Mouse (Mus musculus) neural tube, embryonic 13.5 days (tissue): ENCODE measurements around the gene Cpsf3. TPM values are rescaled to one million over a fixed set of nuclear protein-coding genes. Genes with fewer than 3 reads are reported as not detected.

Experiments used
- ATAC-seq: fragments of 200-750 bp; cut with Nextera tagmentation; 2 replicates; pipeline ENCODE4 v1.8.0; 2017; ENCODE audit warnings: low read depth, mild to moderate bottlenecking, moderate TSS enrichment, moderate library complexity
- H3K27ac ChIP-seq: fragments of 300-500 bp; sonication (generic); replicated peaks from 2 replicates; pipeline ENCODE4 v1.5.1; 2015; ENCODE audit warnings: moderate library complexity, mild to moderate bottlenecking, inconsistent platforms
- H3K27me3 ChIP-seq: fragments of 300-500 bp; sonication (generic); 2 replicates; pipeline ENCODE4 v1.6.1; 2015; ENCODE audit warnings: mild to moderate bottlenecking, inconsistent platforms
- H3K36me3 ChIP-seq: fragments of 300-500 bp; sonication (generic); 2 replicates; pipeline ENCODE4 v1.6.1; 2015; ENCODE audit warnings: mild to moderate bottlenecking, inconsistent platforms
- H3K4me1 ChIP-seq: fragments of 300-500 bp; sonication (generic); replicated peaks from 2 replicates; pipeline ENCODE4 v1.6.1; 2015; ENCODE audit warnings: inconsistent platforms
- H3K4me2 ChIP-seq: fragments of 300-500 bp; sonication (generic); 2 replicates; pipeline ENCODE4 v1.6.1; 2015; ENCODE audit warnings: inconsistent platforms, mild to moderate bottlenecking, moderate library complexity
- H3K4me3 ChIP-seq: fragments of 300-500 bp; sonication (generic); 2 replicates; pipeline ENCODE4 v1.5.1; 2015; ENCODE audit warnings: mild to moderate bottlenecking, inconsistent platforms
- H3K9ac ChIP-seq: fragments of 300-500 bp; sonication (generic); 2 replicates; pipeline ENCODE4 v1.6.1; 2015; ENCODE audit warnings: moderate library complexity, mild to moderate bottlenecking, inconsistent platforms
- H3K9me3 ChIP-seq: fragments of 300-500 bp; sonication (generic); 2 replicates; pipeline ENCODE4 v1.6.1; 2016; ENCODE audit warnings: inconsistent platforms
- WGBS: fragments of 180-500 bp; shearing (Covaris S2); methylation state at CpG from one replicate; pipeline ENCODE4 v1.1.7; 2015; 5-methylcytosine and 5-hydroxymethylcytosine counted together
- polyA plus RNA-seq: library from polyadenylated mRNA; unstranded; fragments of >200 nt; fragmentation: Nextera tagmentation; extraction: Ambion mirVana; gene quantifications from 2 replicates; pipeline ENCODE4 v1.2.1, GENCODE M21; 2015

The Cpsf3 gene
- polyA plus RNA-seq, 1 experiment from 2014 or later, result 91.5 TPM

DNA sequence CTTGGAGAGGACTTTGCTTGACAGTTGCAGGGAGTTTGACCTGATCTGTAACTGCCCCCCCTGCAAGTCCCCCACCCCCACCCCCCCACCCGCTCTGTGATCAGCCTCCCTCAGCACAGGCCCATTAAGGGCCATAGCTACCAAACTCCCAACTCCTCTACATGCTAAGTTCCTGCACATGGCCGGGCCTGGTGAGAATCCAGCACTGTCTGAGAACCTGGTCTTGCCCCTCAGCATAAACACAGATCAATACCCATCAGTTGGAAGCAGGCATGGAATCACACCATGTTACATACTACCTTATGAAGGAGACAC is 18.4 kb upstream of the Cpsf3 start:
- WGBS, result 84% methylated on average over 2 of the region's 2 CpGs
- H3K9ac ChIP-seq, result no peak overlapping the region
- H3K4me2 ChIP-seq, result no peak overlapping the region
- no peak for ATAC-seq
- H3K4me1 ChIP-seq, result no peaks in the 10 kb centered on the region
- H3K36me3 ChIP-seq, result peaks cover 87% of the 10 kb centered on the region
- H3K27me3 ChIP-seq, result no peaks in the 10 kb centered on the region
- no peaks in the 10 kb centered on the region for H3K9me3 ChIP-seq
- H3K4me3 ChIP-seq, result no peak overlapping the region
- no peak overlapping the region for H3K27ac ChIP-seq

DNA sequence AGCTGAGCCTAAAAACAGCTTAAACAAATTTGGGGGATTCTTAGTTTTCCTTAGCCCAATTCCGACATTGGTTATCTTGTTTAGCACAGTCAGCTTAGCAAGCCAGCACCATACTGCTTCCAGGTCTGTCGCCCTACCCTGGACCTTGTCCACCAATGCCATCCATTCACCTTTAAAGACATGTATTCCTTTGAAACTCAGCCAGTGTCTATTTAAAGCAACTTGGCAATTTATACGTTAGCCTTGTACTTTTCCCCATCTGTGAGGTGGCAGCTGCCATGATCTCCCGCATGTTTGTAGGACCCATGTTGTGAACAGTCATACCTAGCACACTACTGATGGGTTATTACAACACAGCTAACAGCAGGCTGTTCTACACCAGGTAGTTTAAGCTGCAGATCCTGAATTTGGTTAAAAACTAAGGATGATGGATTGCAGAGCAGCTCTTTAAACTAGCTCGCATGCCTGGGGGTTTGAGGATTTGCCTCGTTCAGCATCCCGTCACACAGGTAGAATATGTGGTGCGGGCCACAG is 17.0 kb upstream of the Cpsf3 start:
- Histone ChIP-seq H3K9me3 (no peaks in the 10 kb centered on the region), H3K9ac (no peak overlapping the region), H3K4me3 (no peak overlapping the region), H3K27ac (no peak overlapping the region), H3K36me3 (peaks cover 87% of the 10 kb centered on the region), H3K27me3 (no peaks in the 10 kb centered on the region), H3K4me2 (no peak overlapping the region), H3K4me1 (no peaks in the 10 kb centered on the region)
- no peak for ATAC-seq
- 94% methylated on average over 8 of the region's 8 CpGs for WGBS

DNA sequence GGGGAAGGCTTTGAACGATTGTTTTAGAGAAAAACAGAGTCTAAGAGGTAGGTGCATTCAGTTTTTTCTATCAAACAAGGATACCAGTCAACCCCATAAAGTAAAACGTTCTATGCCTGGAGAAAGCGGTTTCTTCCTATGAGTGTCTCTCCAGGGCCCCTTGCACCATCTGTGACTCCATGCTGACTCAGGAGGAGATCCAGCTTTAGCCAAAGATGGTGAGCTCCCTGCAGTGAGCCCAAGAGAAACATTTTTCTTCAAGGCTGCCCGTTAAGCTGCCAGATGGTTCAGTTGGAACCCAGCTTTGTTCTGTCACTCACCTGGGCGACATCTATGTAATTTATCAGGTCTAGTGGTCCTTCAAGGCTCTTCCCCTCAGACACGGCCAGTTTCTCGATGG is 10.7 kb upstream of the Cpsf3 start:
- no peak for ATAC-seq
- Histone ChIP-seq H3K4me3 (no peak overlapping the region), H3K27ac (no peak overlapping the region), H3K9me3 (no peaks in the 10 kb centered on the region), H3K4me2 (no peak overlapping the region), H3K4me1 (no peaks in the 10 kb centered on the region), H3K27me3 (no peaks in the 10 kb centered on the region), H3K36me3 (peaks cover 48% of the 10 kb centered on the region), H3K9ac (no peak overlapping the region)
- WGBS, result 66% methylated on average over 7 of the region's 7 CpGs

- 94% methylated on average over 1 of the region's 1 CpGs for WGBS
- Histone ChIP-seq H3K36me3 (peaks cover 19% of the 10 kb centered on the region), H3K27ac (no peak overlapping the region), H3K4me1 (no peaks in the 10 kb centered on the region), H3K4me3 (no peak overlapping the region), H3K4me2 (no peak overlapping the region), H3K9me3 (no peaks in the 10 kb centered on the region), H3K27me3 (no peaks in the 10 kb centered on the region), H3K9ac (no peak overlapping the region)
- ATAC-seq, result no peak
Measured at GRCm38 (mm10) chr12:21277352-21277864, 7.8 kb upstream of the Cpsf3 start.

DNA sequence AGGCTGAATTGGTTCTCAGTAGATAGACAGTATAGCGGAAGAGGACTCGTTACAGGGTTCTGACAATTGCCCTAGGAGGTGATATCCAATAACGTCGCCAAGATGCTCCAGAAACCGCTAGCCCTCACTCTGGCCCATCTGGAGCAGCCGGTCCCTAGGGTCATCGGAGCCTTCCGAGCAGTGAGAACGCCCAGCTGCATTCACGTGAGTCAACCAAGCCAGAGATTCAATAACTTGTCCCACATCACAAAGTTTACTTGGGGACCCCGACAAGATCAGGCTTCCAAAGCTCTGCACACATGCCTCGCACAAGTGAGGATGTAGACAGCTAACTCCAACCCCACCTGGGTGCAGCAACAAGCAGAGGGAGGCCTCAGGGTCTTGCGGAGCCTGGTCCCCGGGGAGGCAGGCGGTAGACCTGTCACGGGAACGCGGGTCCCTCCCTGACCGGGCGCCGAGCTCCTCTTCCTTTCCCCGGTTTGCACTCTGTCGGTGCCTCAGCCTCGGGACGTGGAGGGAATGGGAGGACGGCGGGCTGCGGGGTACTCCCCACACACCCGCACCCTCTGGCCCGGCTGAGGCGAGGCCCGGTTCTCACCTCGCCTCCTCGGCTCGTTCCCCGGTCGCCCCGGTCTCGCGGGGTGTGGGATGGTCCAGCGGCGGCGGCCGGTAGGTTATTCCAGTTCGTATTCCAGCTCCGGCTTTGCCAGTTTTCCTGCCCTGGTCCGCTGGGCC is 484 bp downstream of the Cpsf3 start:
- Histone ChIP-seq H3K4me3 (peak overlapping the region; percentile 69), H3K27me3 (no peaks in the 10 kb centered on the region), H3K27ac (peak overlapping the region; percentile 92), H3K4me1 (peaks cover 38% of the 10 kb centered on the region), H3K9ac (peak overlapping the region; percentile 83), H3K9me3 (no peaks in the 10 kb centered on the region), H3K4me2 (peak overlapping the region; percentile 67), H3K36me3 (peaks cover 10% of the 10 kb centered on the region)
- WGBS, result under 1% methylated on average over 47 of the region's 47 CpGs
- no peak; the same call in none of the 2 replicates for ATAC-seq

- peak within 1 kb of the TSS; percentile 83 for H3K9ac ChIP-seq
- no peaks in the 10 kb centered on the region for H3K27me3 ChIP-seq
- peaks cover 15% of the 10 kb centered on the region for H3K36me3 ChIP-seq
- no peaks in the 10 kb centered on the region for H3K9me3 ChIP-seq
- H3K4me2 ChIP-seq, result peak within 1 kb of the TSS; percentile 67
- H3K27ac ChIP-seq, result peak within 1 kb of the TSS; percentile 92
- under 1% methylated on average over 28 of the region's 28 CpGs for WGBS
- peak within 1 kb of the TSS; percentile 69 for H3K4me3 ChIP-seq
- ATAC-seq, result peak; percentile 96
- H3K4me1 ChIP-seq, result peaks cover 38% of the 10 kb centered on the region
Measured at GRCm38 (mm10) chr12:21286243-21286622, 1.0 kb downstream of the Cpsf3 start, which contains the start of gene Itgb1bp1. Itgb1bp1 (minus strand) TSS chr12:21286284.

- Histone ChIP-seq H3K4me3 (peak overlapping the region; percentile 69), H3K4me2 (peak overlapping the region; percentile 67), H3K4me1 (peaks cover 38% of the 10 kb centered on the region), H3K27ac (peak overlapping the region; percentile 92), H3K36me3 (peaks cover 22% of the 10 kb centered on the region), H3K9ac (peak overlapping the region; percentile 78), H3K27me3 (no peaks in the 10 kb centered on the region), H3K9me3 (no peaks in the 10 kb centered on the region)
- WGBS, result 41% methylated on average over 18 of the region's 18 CpGs
- ATAC-seq, result peak; percentile 62
Measured at GRCm38 (mm10) chr12:21286712-21287650, 1.8 kb downstream of the Cpsf3 start.

GRCm38 (mm10) chr12:21288716-21289395 is 3.7 kb downstream of the Cpsf3 start:
- Histone ChIP-seq H3K27ac (no peak overlapping the region), H3K36me3 (peaks cover 41% of the 10 kb centered on the region), H3K9me3 (no peaks in the 10 kb centered on the region), H3K27me3 (no peaks in the 10 kb centered on the region), H3K4me1 (peaks cover 38% of the 10 kb centered on the region), H3K4me3 (no peak overlapping the region), H3K4me2 (no peak overlapping the region), H3K9ac (no peak overlapping the region)
- no peak for ATAC-seq
- 97% methylated on average over 3 of the region's 3 CpGs for WGBS

DNA sequence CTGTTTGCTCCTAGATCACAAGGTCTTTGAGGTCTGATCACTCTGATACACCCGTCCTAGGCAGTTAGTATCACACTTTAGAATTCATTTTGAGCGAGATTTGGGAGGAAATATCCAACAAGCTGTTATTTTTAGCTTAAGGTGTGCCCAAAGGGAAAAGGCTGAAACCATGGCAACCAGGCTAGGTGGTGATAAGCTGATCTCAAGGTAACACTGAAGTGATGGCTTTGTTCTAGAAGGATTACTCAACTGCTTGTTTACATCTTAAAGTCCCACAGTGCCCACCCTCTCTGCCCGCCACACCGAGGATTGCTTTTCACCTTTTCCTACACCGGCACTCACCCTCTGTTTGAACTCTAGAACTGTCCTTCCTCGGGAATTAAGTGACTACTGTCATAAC is 4.5 kb downstream of the Cpsf3 start:
- Histone ChIP-seq H3K9ac (no peak overlapping the region), H3K4me1 (peaks cover 38% of the 10 kb centered on the region), H3K36me3 (peaks cover 49% of the 10 kb centered on the region), H3K4me2 (no peak overlapping the region), H3K4me3 (no peak overlapping the region), H3K27ac (no peak overlapping the region), H3K9me3 (no peaks in the 10 kb centered on the region), H3K27me3 (no peaks in the 10 kb centered on the region)
- 85% methylated on average over 6 of the region's 6 CpGs for WGBS
- ATAC-seq, result no peak

- no peak overlapping the region for H3K27ac ChIP-seq
- no peaks in the 10 kb centered on the region for H3K27me3 ChIP-seq
- ATAC-seq, result no peak
- no peaks in the 10 kb centered on the region for H3K4me1 ChIP-seq
- no peak overlapping the region for H3K4me3 ChIP-seq
- no peak overlapping the region for H3K4me2 ChIP-seq
- peaks cover 93% of the 10 kb centered on the region for H3K36me3 ChIP-seq
- WGBS, result 95% methylated on average over 11 of the region's 11 CpGs
- no peak overlapping the region for H3K9ac ChIP-seq
- H3K9me3 ChIP-seq, result no peaks in the 10 kb centered on the region
Measured at GRCm38 (mm10) chr12:21298856-21299255, 13.7 kb downstream of the Cpsf3 start.

DNA sequence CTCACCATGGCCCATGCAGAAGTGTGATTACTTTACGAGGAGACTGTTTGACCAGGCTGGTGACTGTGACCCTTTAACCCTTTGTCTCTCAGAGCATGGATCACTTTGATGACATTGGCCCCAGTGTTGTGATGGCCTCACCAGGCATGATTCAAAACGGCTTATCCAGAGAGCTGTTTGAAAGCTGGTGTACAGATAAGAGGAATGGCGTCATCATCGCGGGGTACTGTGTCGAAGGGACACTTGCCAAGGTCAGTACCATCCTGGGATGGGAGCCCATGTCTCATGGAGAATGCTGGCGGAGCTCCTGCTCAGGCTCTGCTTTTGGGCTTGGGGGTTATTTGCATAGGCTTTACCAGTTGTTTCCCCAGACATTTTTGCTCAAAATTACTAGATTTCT is 16.1 kb downstream of the Cpsf3 start:
- Histone ChIP-seq H3K4me3 (no peak overlapping the region), H3K4me1 (no peaks in the 10 kb centered on the region), H3K9me3 (no peaks in the 10 kb centered on the region), H3K9ac (no peak overlapping the region), H3K27me3 (no peaks in the 10 kb centered on the region), H3K27ac (no peak overlapping the region), H3K36me3 (peaks cover 90% of the 10 kb centered on the region), H3K4me2 (no peak overlapping the region)
- 87% methylated on average over 7 of the region's 7 CpGs for WGBS
- no peak for ATAC-seq
